Mouse (Mus musculus): ENCODE measurements around the gene Nrxn1.

The Nrxn1 gene

DNA sequence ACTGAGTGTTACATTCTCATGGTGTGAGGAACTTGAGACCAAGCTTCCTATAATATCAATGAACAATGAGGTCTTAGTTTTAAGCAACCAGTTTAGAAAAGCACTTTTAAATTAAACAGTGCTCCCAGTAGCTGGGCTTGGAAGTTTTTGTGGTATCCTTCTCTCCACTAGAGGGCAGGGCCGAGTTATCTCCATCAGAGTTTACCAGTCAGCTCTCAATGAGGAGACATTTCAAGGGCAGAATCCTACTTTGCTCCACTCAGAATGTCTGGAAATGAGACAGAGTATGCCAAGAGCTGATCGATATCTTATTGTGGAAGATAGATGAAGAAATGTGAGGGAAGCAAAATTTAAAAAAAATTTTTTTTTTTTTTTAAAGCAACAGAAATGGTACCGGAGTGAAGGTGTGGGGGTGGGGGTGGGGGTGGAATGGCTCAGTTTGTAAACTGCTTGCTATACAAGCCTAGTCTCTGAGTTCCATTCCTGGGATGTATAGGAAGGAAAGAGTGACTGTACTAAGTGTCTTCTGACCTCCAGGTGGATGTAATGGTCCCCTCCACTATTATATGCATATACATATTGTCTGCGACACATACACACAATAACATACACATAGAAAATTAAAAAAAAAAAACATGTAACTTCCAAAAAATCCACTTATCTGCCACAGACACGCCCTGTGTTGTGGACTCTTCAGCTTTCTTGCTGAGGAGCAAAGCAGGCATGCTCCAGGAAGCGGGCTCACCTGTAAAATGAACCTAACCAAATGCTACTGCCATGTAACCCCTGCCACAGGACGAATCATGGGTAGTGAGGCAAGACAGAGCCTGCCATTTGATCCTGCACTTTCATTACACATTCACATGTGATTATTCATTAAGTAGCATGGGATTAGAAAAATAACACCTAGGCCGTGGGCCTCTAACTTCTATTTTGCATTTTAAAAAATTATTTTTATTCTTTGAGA, 283.4 kb downstream of the Nrxn1 start:
- DNase-seq (ENCODE audit: low read depth, low spot score): no peak

DNA sequence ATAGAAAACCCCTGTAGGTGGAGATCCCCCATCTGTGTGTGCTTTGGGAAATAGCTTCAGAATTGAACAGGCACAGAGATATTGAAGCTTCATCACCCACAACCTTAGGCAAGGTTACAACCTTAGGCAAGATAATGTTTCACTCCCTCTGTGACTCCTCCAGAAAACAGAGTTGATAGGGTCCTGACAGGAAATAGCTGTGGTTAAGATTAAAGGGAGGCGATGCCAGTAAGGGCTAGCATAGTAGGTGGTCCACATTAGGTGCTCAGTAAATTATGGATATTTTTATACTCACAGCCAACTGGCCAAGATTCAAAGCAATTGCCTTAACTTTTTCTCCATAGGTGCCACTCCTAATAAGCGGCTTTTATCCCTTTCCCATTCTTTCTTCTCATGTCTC, 284.6 kb downstream of the Nrxn1 start:
- DNase-seq (ENCODE audit: low read depth, low spot score): no peak

DNA sequence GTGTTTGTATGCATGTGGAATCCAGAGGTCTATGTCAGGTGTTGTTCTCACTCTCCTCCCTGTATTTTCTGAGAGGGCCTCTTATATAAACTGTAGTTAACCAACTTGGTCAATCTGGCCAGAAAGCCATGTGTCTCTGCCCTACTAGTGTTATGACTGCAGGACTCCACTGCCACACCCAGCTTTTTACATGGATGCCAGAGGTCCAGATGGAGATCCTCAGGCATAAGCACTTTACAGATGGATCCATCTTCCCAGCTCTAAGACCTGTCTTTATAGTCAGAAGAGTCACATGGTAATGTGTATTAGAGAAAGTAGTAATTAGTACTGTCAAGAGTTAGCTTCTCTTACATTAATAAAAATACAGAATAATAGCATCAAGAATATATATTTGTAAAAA, 285.7 kb downstream of the Nrxn1 start:
- no peak for DNase-seq (ENCODE audit: low read depth, low spot score)

DNA sequence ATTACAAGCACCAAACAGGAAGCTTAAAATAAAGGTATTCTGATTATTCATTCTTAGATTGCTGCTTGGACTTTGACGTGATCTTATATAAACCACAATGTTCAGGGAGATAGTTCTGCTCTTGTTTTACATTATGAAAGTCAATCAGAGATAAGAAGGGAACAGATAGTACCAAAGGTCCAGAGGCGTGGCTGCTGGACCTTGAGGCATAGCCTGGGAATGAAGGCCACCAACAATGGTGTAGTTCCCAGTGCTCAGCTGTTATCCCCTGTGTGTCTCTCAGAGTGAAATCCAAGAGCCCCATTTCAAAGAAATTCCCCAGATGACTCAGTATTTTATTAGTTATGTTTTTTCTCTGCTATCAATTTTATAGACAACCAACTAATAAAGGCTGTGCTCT, 294.2 kb downstream of the Nrxn1 start:
- no peak for DNase-seq (ENCODE audit: low read depth, low spot score)

DNA sequence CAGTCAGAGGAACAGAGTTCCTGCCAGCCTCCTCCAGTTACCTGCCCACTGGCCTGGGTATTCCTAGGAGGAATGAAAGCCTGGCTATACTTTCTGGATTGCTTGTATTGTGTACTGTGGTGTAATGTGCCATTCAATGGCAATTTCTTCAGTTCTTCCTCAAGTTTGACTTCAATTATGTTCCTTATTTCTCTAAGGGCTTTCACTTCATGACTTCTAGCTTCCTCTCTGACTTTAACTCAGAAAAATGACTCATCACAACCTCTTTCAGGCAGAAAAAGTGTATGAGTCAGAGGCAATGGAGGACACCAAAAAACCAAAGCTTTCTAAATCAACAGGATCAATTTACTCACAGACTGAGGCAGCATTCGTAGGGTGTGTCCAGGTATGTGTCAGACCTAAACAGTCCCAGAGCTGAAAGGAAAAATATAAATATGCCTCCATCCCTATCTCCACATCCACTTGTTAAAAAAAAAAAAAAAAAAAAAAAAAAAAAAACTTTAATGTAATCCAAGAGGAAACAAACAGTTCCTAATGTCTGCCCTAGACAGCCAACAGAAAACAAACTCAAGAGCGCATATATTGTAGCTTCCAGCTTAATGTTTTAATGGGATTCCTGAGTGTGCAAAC, 295.1 kb downstream of the Nrxn1 start:
- no peak for DNase-seq (ENCODE audit: low read depth, low spot score)

DNA sequence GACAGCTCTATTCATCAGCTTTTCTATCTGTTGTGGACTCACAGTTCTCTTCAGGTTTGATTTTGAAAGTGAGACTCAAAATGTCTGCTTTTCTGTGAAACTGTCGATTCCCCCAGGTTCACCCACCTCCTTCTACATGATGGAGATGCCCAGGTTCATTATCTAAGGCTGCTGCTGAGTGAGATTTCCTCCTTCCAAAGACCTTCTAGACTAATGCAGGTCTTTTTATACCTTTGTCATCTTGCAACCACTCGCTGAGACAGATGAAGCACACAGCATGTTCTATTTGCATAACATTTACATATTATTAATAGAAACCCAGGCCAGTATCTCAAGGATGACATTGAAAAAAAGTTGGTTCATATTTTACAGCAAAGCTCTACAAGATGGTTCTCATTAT, 295.9 kb downstream of the Nrxn1 start:
- DNase-seq (ENCODE audit: low read depth, low spot score): no peak

DNA sequence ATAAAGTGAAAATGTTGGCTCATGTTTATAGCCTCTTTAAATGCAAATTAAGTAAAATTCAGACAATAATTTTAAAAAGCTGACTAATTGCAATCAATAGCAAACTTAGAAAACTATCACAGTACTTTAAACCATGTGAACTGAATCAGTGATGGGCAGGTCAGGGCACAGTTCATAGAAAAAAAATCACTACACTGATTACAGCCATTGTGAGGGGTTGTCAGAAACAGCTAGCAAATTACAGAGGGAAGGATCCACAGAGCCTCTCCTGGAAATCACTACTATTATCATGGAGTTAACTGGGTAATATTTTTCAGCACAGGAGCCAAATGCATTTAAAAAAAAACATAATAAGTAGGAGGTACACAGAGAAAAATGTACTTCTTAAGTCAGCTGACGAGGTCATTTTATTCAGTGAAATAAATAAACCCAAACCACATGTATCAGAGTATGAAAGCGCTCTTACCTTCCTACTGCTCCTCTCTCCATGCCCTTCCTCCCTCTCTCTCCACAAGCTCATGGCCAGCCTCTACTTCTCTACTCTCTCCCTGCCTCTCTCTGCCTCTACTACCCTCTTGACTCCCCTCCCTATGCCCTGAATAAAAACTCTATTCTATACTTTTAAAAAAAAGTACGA, 304.3 kb downstream of the Nrxn1 start:
- DNase-seq (ENCODE audit: low read depth, low spot score): no peak

DNA sequence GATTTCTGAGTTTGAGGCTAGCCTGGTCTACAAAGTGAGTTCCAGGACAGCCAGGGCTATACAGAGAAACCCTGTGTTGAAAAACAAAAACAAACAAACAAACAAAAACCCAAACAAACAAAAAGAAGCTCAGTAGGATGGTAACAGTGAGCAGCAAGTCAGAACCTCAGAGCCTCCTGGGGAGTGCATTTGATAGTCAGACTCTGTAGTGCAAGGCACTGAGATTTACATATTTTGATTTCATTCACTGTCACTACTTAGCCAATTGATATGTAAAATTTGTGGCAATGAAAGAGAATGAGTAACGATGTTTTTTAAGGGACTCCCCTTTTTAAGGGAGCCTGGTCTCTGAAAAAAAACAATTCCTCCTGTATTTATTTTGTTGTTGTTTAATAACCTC, 304.8 kb downstream of the Nrxn1 start:
- no peak for DNase-seq (ENCODE audit: low read depth, low spot score)

DNA sequence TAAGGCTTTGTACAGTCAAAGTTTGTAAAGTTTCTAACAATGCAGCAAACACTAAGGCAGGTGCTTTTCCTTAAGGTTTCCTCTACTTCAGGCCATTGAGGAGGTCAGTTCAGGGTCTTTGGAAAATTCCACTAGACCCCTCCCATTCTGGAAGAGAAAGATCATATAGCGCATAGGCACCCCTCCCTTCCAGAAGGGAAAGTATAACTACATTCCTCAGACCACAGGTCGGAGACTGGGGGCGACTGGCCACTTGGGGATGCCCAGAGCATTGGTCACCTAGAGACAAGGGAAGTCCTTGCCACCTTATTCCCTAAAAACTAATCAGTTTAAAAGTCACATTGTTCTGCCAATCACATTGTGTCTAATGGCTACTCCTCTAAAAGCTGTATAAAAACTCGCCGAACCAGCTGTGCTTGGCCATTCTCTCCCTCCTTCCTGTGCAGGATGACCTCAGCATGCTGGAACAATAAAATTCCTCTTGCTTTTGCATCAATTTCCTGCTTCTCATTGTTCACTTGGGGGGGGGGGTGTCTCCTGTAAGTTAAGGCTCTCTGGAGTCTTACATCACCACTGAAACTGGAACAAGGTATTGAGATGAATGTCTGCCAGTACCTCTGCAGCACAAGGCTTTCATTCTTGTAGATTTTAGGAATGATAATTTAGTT, 305.6 kb downstream of the Nrxn1 start:
- DNase-seq (ENCODE audit: low read depth, low spot score): no peak

DNA sequence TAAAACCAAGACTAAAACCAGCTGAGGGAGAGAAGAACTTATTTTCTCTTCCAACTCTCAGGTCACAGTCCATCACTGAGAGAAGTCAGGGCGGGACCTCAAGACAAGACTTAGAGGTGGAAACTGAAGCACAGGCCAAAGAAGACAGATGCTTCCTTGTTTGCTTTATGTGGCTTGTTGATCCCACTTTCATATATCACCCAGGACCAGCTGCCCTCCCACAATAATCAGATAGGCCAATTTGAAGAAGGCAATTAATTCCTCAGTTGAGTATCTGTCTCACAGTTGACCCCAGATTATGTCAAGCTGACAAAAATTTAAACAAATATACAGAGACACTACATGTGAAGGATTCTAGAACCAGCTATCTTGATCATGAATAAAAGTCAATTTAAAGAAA, 312.4 kb downstream of the Nrxn1 start:
- DNase-seq (ENCODE audit: low read depth, low spot score): no peak

DNA sequence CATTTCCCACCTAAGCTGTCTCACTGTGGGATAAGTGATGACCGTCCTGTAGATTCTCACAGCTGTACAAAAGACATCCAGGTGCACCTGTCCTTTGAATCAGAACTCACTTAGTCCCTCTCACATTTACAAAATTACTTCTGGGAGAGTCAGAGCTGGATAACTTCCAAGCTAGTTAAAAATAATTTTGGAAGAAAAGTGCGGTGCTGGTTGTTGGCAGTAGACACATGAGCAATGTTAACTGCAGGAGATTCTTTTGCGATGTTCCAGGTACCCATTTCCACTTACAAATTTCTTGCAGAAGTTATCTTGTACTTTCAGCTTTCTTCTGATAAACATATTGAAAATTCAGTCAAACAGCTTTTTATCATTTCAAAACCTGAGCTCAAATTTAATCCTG, 317.5 kb downstream of the Nrxn1 start:
- DNase-seq (ENCODE audit: low read depth, low spot score): no peak

DNA sequence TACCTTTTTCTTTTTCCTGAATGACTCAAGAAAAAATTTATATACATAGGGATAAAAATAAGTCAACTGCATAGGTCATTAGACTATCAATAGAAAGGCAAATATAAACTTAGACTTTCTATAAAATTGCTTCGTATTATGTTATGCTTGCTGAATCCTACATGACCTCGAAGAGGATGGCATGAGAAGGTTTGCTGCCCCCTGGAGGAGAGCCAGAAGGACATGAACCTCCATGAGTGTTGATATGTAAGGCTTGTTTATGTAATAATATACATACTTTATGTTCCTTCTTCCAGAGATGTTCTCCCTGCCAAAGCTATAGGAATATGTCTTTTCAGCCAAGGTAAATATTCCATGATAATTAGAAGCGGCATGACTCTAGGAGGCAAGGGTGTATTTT, 319.6 kb downstream of the Nrxn1 start:
- no peak for DNase-seq (ENCODE audit: low read depth, low spot score)

DNA sequence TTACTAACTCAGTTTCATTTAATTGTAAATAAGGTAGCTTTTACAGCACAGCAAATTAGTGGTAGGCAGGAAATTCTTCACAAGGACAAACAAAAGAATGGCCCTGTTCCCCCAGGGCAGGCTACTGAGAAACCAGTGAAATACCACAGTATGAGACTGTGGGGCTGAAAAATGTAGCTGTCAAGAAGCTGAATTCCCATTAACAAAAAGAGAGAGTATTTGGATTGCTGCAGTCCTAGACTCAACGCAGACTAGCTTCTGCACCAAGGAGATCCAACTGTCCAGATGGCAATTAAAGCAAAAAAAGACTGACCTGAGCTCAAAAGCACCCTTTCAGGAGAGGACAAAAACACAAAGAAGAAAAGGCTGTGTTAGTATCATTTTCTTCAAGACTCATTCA, 324.7 kb downstream of the Nrxn1 start:
- no peak for DNase-seq (ENCODE audit: low read depth, low spot score)

DNA sequence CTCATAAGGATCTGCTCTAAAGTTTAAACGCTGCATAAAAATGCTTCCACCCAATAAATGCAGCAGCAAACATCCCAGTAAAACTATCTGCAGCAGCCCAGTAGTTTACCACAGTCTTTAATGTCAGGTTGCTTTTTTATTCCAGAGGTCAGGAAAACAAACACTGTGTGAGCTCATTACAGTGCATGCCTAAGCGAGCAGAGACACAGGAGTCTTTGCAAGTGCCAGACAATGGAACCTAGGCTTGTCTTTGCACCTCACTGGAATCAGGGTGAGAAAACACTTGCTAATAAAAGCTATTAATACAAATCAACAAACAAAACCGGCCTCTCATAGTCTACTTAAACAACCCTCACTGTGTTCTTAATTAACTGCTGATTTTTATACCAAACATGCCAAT, 365.7 kb downstream of the Nrxn1 start:
- no peak for DNase-seq (ENCODE audit: low read depth, low spot score)

DNA sequence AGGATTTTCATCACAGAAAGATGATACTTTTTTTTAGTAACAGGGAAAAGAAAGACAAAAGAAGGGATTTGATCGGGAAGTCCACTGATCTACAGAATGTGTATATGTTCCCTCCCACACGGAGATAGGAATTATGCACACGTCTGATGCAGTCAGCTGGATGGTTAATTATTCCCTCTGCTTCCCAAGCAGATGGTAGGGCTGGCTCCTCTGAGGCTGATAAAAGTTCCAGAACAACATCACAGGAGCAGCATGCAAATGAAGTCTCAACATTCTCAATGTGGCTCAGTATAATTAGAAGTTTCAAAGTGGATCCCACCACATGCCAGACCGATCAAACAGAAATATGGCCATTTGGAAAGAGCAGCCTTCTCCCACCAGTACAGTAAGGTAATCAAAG, 388.1 kb downstream of the Nrxn1 start:
- no peak for DNase-seq (ENCODE audit: low read depth, low spot score)

DNA sequence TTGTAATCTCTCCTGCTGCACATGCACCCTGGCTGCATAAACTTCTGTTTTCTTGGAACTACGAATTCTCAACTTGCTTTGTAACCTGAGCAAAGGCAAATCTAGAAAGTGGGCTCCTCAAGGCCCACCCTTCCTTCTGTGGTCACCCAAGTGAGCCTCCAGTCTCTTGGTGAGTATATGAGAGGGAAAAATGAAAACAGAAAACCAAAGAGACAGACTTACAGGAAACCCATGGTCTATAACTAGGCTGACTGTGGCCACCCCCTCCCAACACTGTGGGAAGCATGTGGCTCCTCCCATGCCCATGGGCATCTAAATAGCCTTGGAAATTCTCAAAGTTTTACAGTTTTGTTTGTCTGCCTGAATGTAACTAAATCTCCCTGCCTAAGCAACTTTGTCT, 390.2 kb downstream of the Nrxn1 start:
- DNase-seq (ENCODE audit: low read depth, low spot score): no peak

DNA sequence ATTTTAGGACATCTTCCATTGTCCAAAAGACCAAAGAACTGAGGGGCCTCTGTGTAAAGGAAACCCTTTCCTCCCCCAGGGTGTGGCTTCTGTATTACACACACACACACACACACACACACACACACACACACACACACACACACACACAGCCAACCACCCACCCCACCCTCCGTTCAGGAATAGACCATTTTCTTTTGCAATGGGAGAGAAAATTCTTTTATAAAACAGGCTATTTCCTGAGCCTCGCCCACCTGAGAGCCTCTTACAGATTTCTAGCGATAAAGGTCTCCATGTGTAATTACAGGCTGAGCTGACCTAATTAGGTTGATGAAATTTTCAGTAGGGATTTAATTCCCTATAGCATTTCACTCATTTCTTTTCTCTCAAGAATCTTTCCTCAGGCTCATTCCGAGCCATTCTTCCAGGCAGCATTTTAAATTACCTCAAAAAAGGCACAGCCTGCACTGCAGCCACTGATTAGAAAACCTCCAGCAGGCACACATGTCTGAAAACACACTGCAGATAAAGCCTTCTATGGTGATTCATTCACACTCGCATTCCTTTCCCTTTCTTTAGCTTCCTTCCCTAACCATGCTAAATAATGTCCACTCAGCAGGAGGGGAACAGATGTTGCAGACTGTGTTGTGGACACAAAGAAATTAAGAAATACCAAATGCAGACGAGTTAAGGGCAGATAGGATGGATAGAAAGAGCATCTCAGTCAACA, 396.6 kb downstream of the Nrxn1 start:
- no peak for DNase-seq (ENCODE audit: low read depth, low spot score)

DNA sequence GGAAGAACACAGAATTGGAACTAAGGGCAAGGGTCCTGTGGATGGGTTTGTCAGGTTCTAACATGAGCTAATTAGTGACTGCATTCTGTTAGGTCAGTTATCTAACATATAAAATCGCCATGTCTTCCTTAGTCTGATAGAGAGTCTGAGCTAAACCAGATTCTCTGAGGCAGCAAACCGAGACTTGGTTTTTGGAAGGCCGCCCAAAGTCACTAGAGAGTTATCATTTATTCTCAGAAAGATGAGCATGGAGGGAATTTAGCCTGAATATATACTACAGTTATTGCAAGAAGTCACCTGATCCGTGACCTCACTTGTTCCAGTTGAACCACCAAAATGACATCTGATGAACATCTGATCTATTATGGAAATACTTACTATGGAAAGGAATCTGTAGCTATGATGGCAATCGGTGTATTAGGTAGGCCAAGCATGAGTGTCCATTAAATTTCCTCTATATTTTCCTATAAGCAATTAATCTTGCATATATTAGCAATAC, 397.7 kb downstream of the Nrxn1 start:
- DNase-seq (ENCODE audit: low read depth, low spot score): no peak

DNA sequence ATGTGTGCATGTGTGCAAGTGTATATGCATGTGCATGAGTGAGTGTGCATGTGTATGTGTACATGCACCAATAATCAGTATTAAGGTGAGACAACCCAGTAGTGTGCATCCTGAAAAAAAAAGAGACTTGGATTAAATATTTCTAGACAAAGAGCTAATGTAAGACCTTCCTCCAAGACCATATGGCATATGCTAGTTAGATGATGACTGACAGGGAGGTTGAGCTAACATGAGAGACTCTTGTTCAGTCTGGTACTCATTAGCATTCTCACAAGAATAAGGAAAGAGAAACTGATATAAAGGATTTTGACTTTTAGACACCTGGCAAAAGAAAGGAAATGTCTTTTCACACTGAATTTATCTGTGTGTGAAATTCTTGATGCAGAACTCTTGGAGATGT, 408.7 kb downstream of the Nrxn1 start:
- DNase-seq (ENCODE audit: low read depth, low spot score): no peak

DNA sequence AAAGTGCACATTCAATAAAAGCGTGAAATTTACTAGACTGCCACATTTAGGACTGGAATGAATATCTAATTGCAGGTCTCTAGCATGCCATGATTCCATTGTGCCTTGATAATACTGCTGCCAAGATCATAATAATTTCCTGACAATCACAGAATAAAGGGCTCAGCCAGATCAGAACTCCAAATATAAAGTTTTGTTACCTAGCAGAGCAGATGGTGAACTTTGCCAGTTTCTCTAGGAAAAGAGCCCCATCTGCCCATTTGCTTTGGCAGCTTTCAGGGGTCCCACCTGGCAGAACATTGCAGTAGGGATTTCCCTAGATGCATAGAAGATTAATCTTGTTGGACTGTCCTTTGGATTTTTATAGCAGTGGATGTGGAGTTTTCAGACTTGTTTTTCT, 411.9 kb downstream of the Nrxn1 start:
- DNase-seq (ENCODE audit: low read depth, low spot score): no peak

DNA sequence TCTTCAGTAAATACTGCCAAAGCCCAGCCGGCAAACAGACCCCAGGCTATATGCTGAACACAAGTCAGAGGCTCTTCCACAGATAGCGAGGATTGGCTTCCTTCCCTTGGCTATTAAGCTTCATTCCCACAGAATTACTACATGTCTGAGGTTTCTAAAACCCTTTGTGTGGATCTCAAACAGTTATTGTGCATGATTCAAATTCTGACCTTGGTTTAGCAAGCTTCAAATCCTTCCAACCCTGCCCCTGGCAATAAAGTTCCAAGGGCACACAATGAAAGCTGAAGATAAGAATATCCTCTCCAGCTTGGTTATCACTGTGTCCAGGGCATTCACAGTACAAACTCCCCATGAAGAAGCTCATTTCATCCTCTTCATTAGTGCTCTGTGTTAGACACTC, 416.2 kb downstream of the Nrxn1 start:
- DNase-seq (ENCODE audit: low read depth, low spot score): no peak
